Mouse (Mus musculus): ENCODE measurements around the gene Esrrb. TPM values are rescaled to one million over a fixed set of nuclear protein-coding genes. Genes with fewer than 3 reads are reported as not detected.

The Esrrb gene
- total and polyA plus RNA-seq, 2 experiments from 2014 or later: 3.5 to 11.8 TPM

- Histone ChIP-seq H3K36me3 (replicated peaks; ENCODE audit: control insufficient read depth, insufficient read depth, low read length) (no peaks in the 10 kb centered on the region), H3K27ac (ENCODE audit: low read depth) (no peak overlapping the region), H3K9me3 (replicated peaks; ENCODE audit: control insufficient read depth, low read length) (no peaks in the 10 kb centered on the region), H3K27me3 (ENCODE audit: control insufficient read depth, insufficient read depth, low read length) (no peaks in the 10 kb centered on the region), H3K9ac (replicated peaks; ENCODE audit: low read depth, low read length) (no peak overlapping the region), H3K4me2 (ENCODE audit: low read depth, low read length) (no peak overlapping the region), H3K4me1 (ENCODE audit: control insufficient read depth, insufficient read depth) (no peaks in the 10 kb centered on the region), H3K4me3 (ENCODE audit: low read depth, low read length) (no peak overlapping the region)
- DNase-seq (ENCODE audit: low spot score) (no peak), ATAC-seq (ENCODE audit: insufficient read depth, low read depth) (no peak)
- 74% methylated on average over 10 of the region's 10 CpGs for WGBS
- TF ChIP-seq CTCF (IDR thresholded peaks at IDR 0.05; ENCODE audit: low read depth) (no peak), EP300 (IDR thresholded peaks at IDR 0.05; ENCODE audit: low read depth) (no peak)
Observed at GRCm38 (mm10) chr12:86387671-86388270, 26.9 kb downstream of the Esrrb start.

- Histone ChIP-seq H3K36me3 (replicated peaks; ENCODE audit: control insufficient read depth, insufficient read depth, low read length) (no peaks in the 10 kb centered on the region), H3K9ac (replicated peaks; ENCODE audit: low read depth, low read length) (no peak overlapping the region), H3K9me3 (replicated peaks; ENCODE audit: control insufficient read depth, low read length) (no peaks in the 10 kb centered on the region; the same call in 1 of the 2 replicates), H3K4me3 (ENCODE audit: low read depth, low read length) (no peak overlapping the region), H3K4me1 (ENCODE audit: control insufficient read depth, insufficient read depth) (peaks cover 11% of the 10 kb centered on the region; the same call in 1 of the 2 replicates), H3K27me3 (ENCODE audit: control insufficient read depth, insufficient read depth, low read length) (no peaks in the 10 kb centered on the region), H3K4me2 (ENCODE audit: low read depth, low read length) (no peak overlapping the region), H3K27ac (ENCODE audit: low read depth) (no peak overlapping the region)
- DNase-seq (ENCODE audit: low spot score) (no peak), ATAC-seq (ENCODE audit: insufficient read depth, low read depth) (peak; percentile 20; the same call in 1 of the 2 replicates)
- WGBS: 76% methylated on average over 12 of the region's 12 CpGs
- TF ChIP-seq EP300 (IDR thresholded peaks at IDR 0.05; ENCODE audit: low read depth): no peak
- TF ChIP-seq CTCF (IDR thresholded peaks at IDR 0.05; ENCODE audit: low read depth): no peak
Observed at GRCm38 (mm10) chr12:86394773-86395172, 33.9 kb downstream of the Esrrb start.

- peaks cover 11% of the 10 kb centered on the region; the same call in 1 of the 2 replicates for H3K4me1 ChIP-seq (ENCODE audit: control insufficient read depth, insufficient read depth)
- H3K36me3 ChIP-seq (replicated peaks; ENCODE audit: control insufficient read depth, insufficient read depth, low read length): no peaks in the 10 kb centered on the region
- H3K27me3 ChIP-seq (ENCODE audit: control insufficient read depth, insufficient read depth, low read length): no peaks in the 10 kb centered on the region
- ATAC-seq (ENCODE audit: insufficient read depth, low read depth) (no peak; the same call in 1 of the 2 replicates), DNase-seq (ENCODE audit: low spot score) (peak; percentile 5)
- no peak overlapping the region for H3K4me3 ChIP-seq (ENCODE audit: low read depth, low read length)
- no peak overlapping the region for H3K4me2 ChIP-seq (ENCODE audit: low read depth, low read length)
- no peaks in the 10 kb centered on the region; the same call in 1 of the 2 replicates for H3K9me3 ChIP-seq (replicated peaks; ENCODE audit: control insufficient read depth, low read length)
- TF ChIP-seq EP300 (IDR thresholded peaks at IDR 0.05; ENCODE audit: low read depth): no peak
- no peak for TF ChIP-seq CTCF (IDR thresholded peaks at IDR 0.05; ENCODE audit: low read depth)
- no peak overlapping the region for H3K27ac ChIP-seq (ENCODE audit: low read depth)
- H3K9ac ChIP-seq (replicated peaks; ENCODE audit: low read depth, low read length): no peak overlapping the region
- 10% methylated on average over 7 of the region's 7 CpGs for WGBS
Observed at GRCm38 (mm10) chr12:86395326-86395725, 34.4 kb downstream of the Esrrb start.

GRCm38 (mm10) chr12:86398762-86399161 lies 37.8 kb downstream of the Esrrb start:
- no peak overlapping the region for H3K27ac ChIP-seq (ENCODE audit: low read depth)
- H3K4me3 ChIP-seq (ENCODE audit: low read depth, low read length): no peak overlapping the region
- H3K9me3 ChIP-seq (replicated peaks; ENCODE audit: control insufficient read depth, low read length): no peaks in the 10 kb centered on the region; the same call in 1 of the 2 replicates
- WGBS: 10% methylated on average over 8 of the region's 8 CpGs
- H3K9ac ChIP-seq (replicated peaks; ENCODE audit: low read depth, low read length): no peak overlapping the region
- H3K4me1 ChIP-seq (ENCODE audit: control insufficient read depth, insufficient read depth): peaks cover 11% of the 10 kb centered on the region; the same call in 1 of the 2 replicates
- H3K4me2 ChIP-seq (ENCODE audit: low read depth, low read length): no peak overlapping the region
- 0 out of 2 replicates have a peak, but pooled peaks cover 5% of the 10 kb centered on the region for H3K27me3 ChIP-seq (ENCODE audit: control insufficient read depth, insufficient read depth, low read length)
- peak; percentile 31 for DNase-seq (ENCODE audit: low spot score)
- peak; percentile 15; the same call in 1 of the 2 replicates for ATAC-seq (ENCODE audit: insufficient read depth, low read depth)
- H3K36me3 ChIP-seq (replicated peaks; ENCODE audit: control insufficient read depth, insufficient read depth, low read length): no peaks in the 10 kb centered on the region
- no peak for TF ChIP-seq EP300 (IDR thresholded peaks at IDR 0.05; ENCODE audit: low read depth)
- TF ChIP-seq CTCF (IDR thresholded peaks at IDR 0.05; ENCODE audit: low read depth): no peak

GRCm38 (mm10) chr12:86402718-86403117 lies 41.8 kb downstream of the Esrrb start:
- Histone ChIP-seq H3K9ac (replicated peaks; ENCODE audit: low read depth, low read length) (no peak overlapping the region), H3K36me3 (replicated peaks; ENCODE audit: control insufficient read depth, insufficient read depth, low read length) (no peaks in the 10 kb centered on the region), H3K4me3 (ENCODE audit: low read depth, low read length) (peak overlapping the region; percentile 30), H3K27me3 (ENCODE audit: control insufficient read depth, insufficient read depth, low read length) (0 out of 2 replicates have a peak, but pooled peaks cover 5% of the 10 kb centered on the region), H3K27ac (ENCODE audit: low read depth) (no peak overlapping the region), H3K9me3 (replicated peaks; ENCODE audit: control insufficient read depth, low read length) (no peaks in the 10 kb centered on the region; the same call in 1 of the 2 replicates), H3K4me1 (ENCODE audit: control insufficient read depth, insufficient read depth) (peaks cover 4% of the 10 kb centered on the region; the same call in 1 of the 2 replicates), H3K4me2 (ENCODE audit: low read depth, low read length) (peak overlapping the region; percentile 55)
- DNase-seq (ENCODE audit: low spot score) (peak; percentile 69), ATAC-seq (ENCODE audit: insufficient read depth, low read depth) (peak; percentile 78; the same call in 1 of the 2 replicates)
- TF ChIP-seq EP300 (IDR thresholded peaks at IDR 0.05; ENCODE audit: low read depth): no peak
- peak; percentile 85 for TF ChIP-seq CTCF (IDR thresholded peaks at IDR 0.05; ENCODE audit: low read depth)
- 2% methylated on average over 21 of the region's 21 CpGs for WGBS
